Mouse (Mus musculus) embryonic facial prominence, embryonic 13.5 days (tissue): ENCODE measurements around the gene Med29. TPM values are rescaled to one million over a fixed set of nuclear protein-coding genes. Genes with fewer than 3 reads are reported as not detected.

ENCODE experiments used
- ATAC-seq: fragments of 200-750 bp; cut with Nextera tagmentation; 2 replicates; pipeline ENCODE4 v1.8.0; 2017; ENCODE audit warnings: low read depth; ENCODE audit not compliant: insufficient number of reproducible peaks, insufficient read depth, low FRiP score, low TSS enrichment
- H3K27ac ChIP-seq: fragments of 300-500 bp; sonication (generic); 2 replicates; pipeline ENCODE4 v1.5.1; 2015; ENCODE audit warnings: moderate library complexity, mild to moderate bottlenecking, inconsistent platforms
- H3K27me3 ChIP-seq: fragments of 300-500 bp; sonication (generic); 2 replicates; pipeline ENCODE4 v1.6.1; 2015; ENCODE audit warnings: mild to moderate bottlenecking, inconsistent platforms
- H3K36me3 ChIP-seq: fragments of 300-500 bp; sonication (generic); 2 replicates; pipeline ENCODE4 v1.6.1; 2015; ENCODE audit warnings: mild to moderate bottlenecking, inconsistent platforms
- H3K4me1 ChIP-seq: fragments of 300-500 bp; sonication (generic); 2 replicates; pipeline ENCODE4 v1.6.1; 2015; ENCODE audit warnings: inconsistent platforms
- H3K4me2 ChIP-seq: fragments of 300-500 bp; sonication (generic); 2 replicates; pipeline ENCODE4 v1.6.1; 2015; ENCODE audit warnings: moderate library complexity, mild to moderate bottlenecking, inconsistent platforms
- H3K4me3 ChIP-seq: fragments of 300-500 bp; sonication (generic); 2 replicates; pipeline ENCODE4 v1.5.1; 2015; ENCODE audit warnings: mild to moderate bottlenecking, inconsistent platforms
- H3K9ac ChIP-seq: fragments of 300-500 bp; sonication (generic); 2 replicates; pipeline ENCODE4 v1.6.1; 2015; ENCODE audit warnings: mild to moderate bottlenecking, inconsistent platforms
- H3K9me3 ChIP-seq: fragments of 300-500 bp; sonication (generic); 2 replicates; pipeline ENCODE4 v1.6.1; 2016; ENCODE audit warnings: inconsistent platforms
- WGBS: fragments of 180-500 bp; shearing (Covaris S2); methylation state at CpG from one replicate; pipeline ENCODE4 v1.1.7; 2015; ENCODE audit warnings: mixed read lengths; 5-methylcytosine and 5-hydroxymethylcytosine counted together
- polyA plus RNA-seq: library from polyadenylated mRNA; unstranded; fragments of >200 nt; fragmentation: Nextera tagmentation; extraction: Ambion mirVana; gene quantifications from 2 replicates; pipeline ENCODE4 v1.2.1, GENCODE M21; 2015

The Med29 gene
- polyA plus RNA-seq, 1 experiment from 2014 or later = 53.5 TPM

GRCm38 (mm10) chr7:28381017-28381790 lies 11.3 kb downstream of the Med29 start:
- WGBS = 3% methylated on average over 30 of the region's 30 CpGs
- peak overlapping the region; percentile 98 for H3K27ac ChIP-seq
- H3K27me3 ChIP-seq = no peaks in the 10 kb centered on the region
- peak overlapping the region; percentile 75 for H3K4me2 ChIP-seq
- no peak for ATAC-seq
- H3K36me3 ChIP-seq = peaks cover 23% of the 10 kb centered on the region
- H3K9me3 ChIP-seq = no peaks in the 10 kb centered on the region
- peak overlapping the region; percentile 73 for H3K9ac ChIP-seq
- H3K4me3 ChIP-seq = peak overlapping the region; percentile 40
- peaks cover 61% of the 10 kb centered on the region for H3K4me1 ChIP-seq

GRCm38 (mm10) chr7:28380237-28381016 lies 12.1 kb downstream of the Med29 start, which contains the start of gene Zfp36:
TSS of gene Zfp36 (minus strand) at chr7:28380253.
- H3K4me3 ChIP-seq = peak within 1 kb of the TSS; percentile 63
- no peaks in the 10 kb centered on the region for H3K27me3 ChIP-seq
- peaks cover 64% of the 10 kb centered on the region for H3K4me1 ChIP-seq
- no peak for ATAC-seq
- 41% methylated on average over 17 of the region's 17 CpGs for WGBS
- no peaks in the 10 kb centered on the region for H3K9me3 ChIP-seq
- H3K9ac ChIP-seq = peak within 1 kb of the TSS; percentile 87
- peaks cover 16% of the 10 kb centered on the region for H3K36me3 ChIP-seq
- peak within 1 kb of the TSS; percentile 98 for H3K27ac ChIP-seq
- H3K4me2 ChIP-seq = peak within 1 kb of the TSS; percentile 95

- Histone ChIP-seq H3K36me3 (peaks cover 12% of the 10 kb centered on the region), H3K4me3 (peak overlapping the region; percentile 63), H3K4me1 (peaks cover 71% of the 10 kb centered on the region), H3K9ac (peak overlapping the region; percentile 87), H3K27ac (peak overlapping the region; percentile 98), H3K9me3 (no peaks in the 10 kb centered on the region), H3K4me2 (peak overlapping the region; percentile 95), H3K27me3 (no peaks in the 10 kb centered on the region)
- peak; percentile 39; the same call in 1 of the 2 replicates for ATAC-seq
- WGBS = 1% methylated on average over 53 of the region's 53 CpGs
Observed at GRCm38 (mm10) chr7:28378769-28379651, 13.5 kb downstream of the Med29 start.

- Histone ChIP-seq H3K4me3 (peak overlapping the region; percentile 63), H3K36me3 (peaks cover 12% of the 10 kb centered on the region), H3K27me3 (no peaks in the 10 kb centered on the region), H3K4me1 (peaks cover 73% of the 10 kb centered on the region), H3K9ac (peak overlapping the region; percentile 87), H3K9me3 (no peaks in the 10 kb centered on the region), H3K27ac (peak overlapping the region; percentile 98), H3K4me2 (peak overlapping the region; percentile 95)
- 41% methylated on average over 32 of the region's 32 CpGs for WGBS
- ATAC-seq = no peak
Observed at GRCm38 (mm10) chr7:28378066-28378690, 14.3 kb downstream of the Med29 start.

GRCm38 (mm10) chr7:28377190-28378065 lies 15.1 kb downstream of the Med29 start:
- H3K4me2 ChIP-seq = peak overlapping the region; percentile 95
- peak overlapping the region; percentile 98 for H3K27ac ChIP-seq
- 70% methylated on average over 18 of the region's 18 CpGs for WGBS
- no peak for ATAC-seq
- H3K9me3 ChIP-seq = no peaks in the 10 kb centered on the region
- H3K36me3 ChIP-seq = peaks cover 12% of the 10 kb centered on the region
- no peaks in the 10 kb centered on the region for H3K27me3 ChIP-seq
- peak overlapping the region; percentile 87 for H3K9ac ChIP-seq
- peak overlapping the region; percentile 63 for H3K4me3 ChIP-seq
- peaks cover 66% of the 10 kb centered on the region for H3K4me1 ChIP-seq

GRCm38 (mm10) chr7:28376011-28376771 lies 16.3 kb downstream of the Med29 start:
- 3% methylated on average over 30 of the region's 30 CpGs for WGBS
- H3K36me3 ChIP-seq = peaks cover 12% of the 10 kb centered on the region
- peak overlapping the region; percentile 45 for H3K4me3 ChIP-seq
- H3K4me2 ChIP-seq = peak overlapping the region; percentile 95
- peaks cover 55% of the 10 kb centered on the region for H3K4me1 ChIP-seq
- ATAC-seq = no peak
- H3K27me3 ChIP-seq = no peaks in the 10 kb centered on the region
- peak overlapping the region; percentile 98 for H3K27ac ChIP-seq
- H3K9ac ChIP-seq = peak overlapping the region; percentile 80
- no peaks in the 10 kb centered on the region for H3K9me3 ChIP-seq

- peak; percentile 39 for ATAC-seq
- Histone ChIP-seq H3K27me3 (no peaks in the 10 kb centered on the region), H3K36me3 (peaks cover 13% of the 10 kb centered on the region), H3K9ac (peak overlapping the region; percentile 80), H3K27ac (peak overlapping the region; percentile 98), H3K9me3 (no peaks in the 10 kb centered on the region), H3K4me2 (peak overlapping the region; percentile 95), H3K4me1 (peaks cover 53% of the 10 kb centered on the region), H3K4me3 (peak overlapping the region; percentile 45)
- under 1% methylated on average over 36 of the region's 36 CpGs for WGBS
Observed at GRCm38 (mm10) chr7:28375176-28375921, 17.2 kb downstream of the Med29 start.

- peak overlapping the region; percentile 95 for H3K4me2 ChIP-seq
- H3K36me3 ChIP-seq = peaks cover 20% of the 10 kb centered on the region
- H3K9me3 ChIP-seq = no peaks in the 10 kb centered on the region
- no peak for ATAC-seq
- peak overlapping the region; percentile 98 for H3K27ac ChIP-seq
- H3K9ac ChIP-seq = peak overlapping the region; percentile 80; the same call in 1 of the 2 replicates
- peaks cover 57% of the 10 kb centered on the region for H3K4me1 ChIP-seq
- no peaks in the 10 kb centered on the region for H3K27me3 ChIP-seq
- H3K4me3 ChIP-seq = no peak overlapping the region
- WGBS = 83% methylated on average over 10 of the region's 10 CpGs
Observed at GRCm38 (mm10) chr7:28374647-28375046, 17.9 kb downstream of the Med29 start.

GRCm38 (mm10) chr7:28373891-28374495 lies 18.5 kb downstream of the Med29 start:
- WGBS = 74% methylated on average over 7 of the region's 7 CpGs
- peaks cover 26% of the 10 kb centered on the region for H3K36me3 ChIP-seq
- H3K4me3 ChIP-seq = no peak overlapping the region
- no peaks in the 10 kb centered on the region for H3K27me3 ChIP-seq
- H3K9ac ChIP-seq = peak overlapping the region; percentile 54
- H3K4me1 ChIP-seq = peaks cover 59% of the 10 kb centered on the region
- H3K9me3 ChIP-seq = no peaks in the 10 kb centered on the region
- no peak for ATAC-seq
- peak overlapping the region; percentile 97 for H3K27ac ChIP-seq
- H3K4me2 ChIP-seq = 0 out of 2 replicates have a peak overlapping the region, but pooled peaks have one; percentile 9
